Mouse (Mus musculus) G1E (cell line): ENCODE data around the gene Rtp4.

ENCODE experiments used
- CTCF ChIP-seq: IDR thresholded peaks from 2 replicates; pipeline ENCODE4 v1.5.1; 2012; ENCODE audit warnings: low read depth, low read length, inconsistent platforms, mixed read lengths
- GATA1 ChIP-seq: IDR thresholded peaks from 2 replicates; pipeline ENCODE4 v1.6.1; 2012; ENCODE audit warnings: borderline replicate concordance, low read length, inconsistent platforms, mixed read lengths
- TAL1 ChIP-seq: conservative IDR thresholded peaks from 2 replicates; pipeline ENCODE4 v1.6.1; 2012; ENCODE audit warnings: low read depth, low read length, inconsistent platforms, mixed read lengths

DNA sequence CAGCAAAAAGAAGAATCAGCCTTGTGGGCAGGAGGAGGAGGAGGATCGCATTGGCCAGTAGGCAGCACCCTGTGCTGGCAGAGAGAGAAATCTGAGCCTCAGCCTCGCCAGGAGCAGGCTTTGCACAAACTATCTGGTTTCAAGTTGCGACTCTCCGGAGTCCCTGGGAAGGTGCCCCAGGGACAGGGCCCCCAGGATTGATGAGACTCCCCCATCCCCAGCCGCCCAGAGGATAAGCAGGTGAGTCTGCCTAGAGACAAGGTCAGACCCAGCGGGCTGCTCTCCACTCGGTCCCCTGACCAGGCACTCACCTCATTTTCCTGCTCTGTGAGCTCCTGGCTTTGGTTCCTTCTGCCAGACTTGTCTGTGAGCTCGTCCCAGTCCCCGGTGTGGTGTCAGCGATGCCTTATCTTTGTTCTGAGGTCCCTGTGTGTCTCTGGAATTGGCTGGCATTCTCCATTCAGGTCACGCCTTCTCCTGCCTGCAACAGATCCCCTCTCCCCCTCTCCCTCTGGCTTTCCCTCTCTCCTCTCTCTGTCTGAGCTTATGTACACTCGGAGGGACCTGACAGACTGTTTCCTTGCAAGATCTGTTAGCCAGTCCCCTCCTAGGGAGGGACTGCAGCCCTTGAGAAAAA, at the start of gene Rtp4, which contains the start of gene Masp1:
- TF ChIP-seq CTCF: no peak
- TF ChIP-seq GATA1: no peak
- TF ChIP-seq TAL1: no peak
